Mouse (Mus musculus): ENCODE results near the gene Gm21970. TPM values are rescaled to one million over a fixed set of nuclear protein-coding genes. Genes with fewer than 3 reads are reported as not detected.
A peak's percentile ranks its signal among the peaks of the same experiment; 100 is the strongest.

Gene Gm21970
- total RNA-seq, 4 experiments from 2014 or later, result 0.72 TPM; not detected in 3

DNA sequence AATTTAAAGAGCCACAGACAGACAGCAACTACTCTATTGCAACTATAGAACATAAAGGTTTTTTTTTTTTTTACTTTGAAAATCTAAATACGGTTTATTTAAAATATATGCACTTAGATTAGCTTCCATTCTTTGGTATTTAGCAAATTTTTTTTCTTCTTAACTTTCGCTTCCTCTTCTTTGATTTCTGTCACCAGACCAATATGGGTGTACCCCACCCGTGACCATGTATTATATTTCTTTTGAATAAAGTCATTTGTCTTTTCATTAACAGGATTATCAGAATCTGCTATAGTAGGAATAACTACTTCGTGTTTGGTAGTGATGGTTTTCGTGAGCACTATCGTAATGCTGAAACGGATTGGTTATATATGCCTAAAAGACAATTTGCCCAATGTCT, 7.4 kb downstream of the Gm21970 start:
- DNase-seq (ENCODE audit: low spot score in 2 of 2), result no peak

DNA sequence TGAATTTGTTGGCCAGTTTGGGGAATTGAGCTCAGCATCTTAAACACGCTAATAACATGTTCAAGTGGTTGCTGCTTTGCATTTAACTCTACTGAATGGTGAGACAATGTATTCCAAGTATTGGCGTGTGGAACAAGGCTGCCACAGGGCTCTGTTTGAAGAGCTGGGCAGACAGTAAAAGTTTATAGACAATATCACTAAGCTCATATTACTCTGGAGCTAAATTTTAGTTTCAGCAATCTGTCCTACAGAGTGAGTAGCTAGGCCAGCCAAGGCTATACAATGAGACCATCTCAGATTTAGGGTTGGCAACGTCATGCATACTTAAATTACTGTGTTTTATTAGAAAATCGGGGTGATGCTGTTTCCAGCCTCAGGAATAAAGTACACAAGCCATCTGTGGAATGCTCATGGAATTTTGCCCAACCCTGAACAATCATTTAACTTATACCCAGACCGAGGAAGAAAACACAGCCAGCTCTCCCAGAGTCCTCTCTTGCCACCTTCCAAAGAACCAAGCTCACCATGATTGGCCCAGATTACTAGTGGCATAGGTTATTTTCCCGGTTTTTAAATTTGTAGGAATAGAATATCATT, 10.1 kb downstream of the Gm21970 start:
- DNase-seq (ENCODE audit: low spot score in 2 of 2), result no peak

DNA sequence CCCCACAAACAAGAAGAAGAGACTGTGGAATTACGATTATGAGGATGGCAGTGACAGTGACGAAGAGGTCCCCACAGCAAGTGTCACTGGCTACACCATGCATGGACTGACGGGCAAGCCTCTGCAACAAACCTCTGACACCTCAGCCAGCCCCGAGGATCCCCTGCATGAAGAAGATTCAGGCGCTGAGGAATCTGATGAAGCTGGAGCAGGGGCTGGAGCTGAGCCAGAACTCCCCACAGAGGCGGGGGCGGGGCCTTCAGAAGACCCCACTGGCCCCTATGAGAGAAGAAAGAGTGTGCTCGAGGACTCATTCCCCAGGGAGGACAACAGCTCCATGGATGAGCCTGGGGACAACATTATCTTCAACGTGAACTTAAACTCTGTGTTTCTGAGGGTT, 12.3 kb downstream of the Gm21970 start:
- DNase-seq (ENCODE audit: low spot score in 2 of 2), result no peak

DNA sequence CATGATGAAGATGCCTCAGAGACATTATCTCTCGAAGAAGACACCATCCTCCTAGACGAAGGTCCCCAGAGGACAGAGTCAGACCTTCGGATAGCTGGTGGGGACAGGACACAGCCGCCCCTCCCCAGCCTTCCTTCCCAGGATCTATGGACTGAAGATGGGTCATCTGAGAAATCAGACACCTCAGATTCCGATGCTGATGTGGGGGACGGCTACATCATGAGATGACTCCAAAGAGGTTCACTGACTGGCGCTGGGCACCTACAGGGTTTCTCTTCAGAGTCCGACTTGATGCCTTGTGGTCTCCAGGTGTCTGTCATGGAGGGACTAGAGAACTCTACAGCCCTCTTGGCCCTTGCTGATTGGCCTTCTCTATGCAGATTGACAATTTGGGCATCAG, 12.7 kb downstream of the Gm21970 start:
- DNase-seq (ENCODE audit: low spot score in 2 of 2), result no peak

DNA sequence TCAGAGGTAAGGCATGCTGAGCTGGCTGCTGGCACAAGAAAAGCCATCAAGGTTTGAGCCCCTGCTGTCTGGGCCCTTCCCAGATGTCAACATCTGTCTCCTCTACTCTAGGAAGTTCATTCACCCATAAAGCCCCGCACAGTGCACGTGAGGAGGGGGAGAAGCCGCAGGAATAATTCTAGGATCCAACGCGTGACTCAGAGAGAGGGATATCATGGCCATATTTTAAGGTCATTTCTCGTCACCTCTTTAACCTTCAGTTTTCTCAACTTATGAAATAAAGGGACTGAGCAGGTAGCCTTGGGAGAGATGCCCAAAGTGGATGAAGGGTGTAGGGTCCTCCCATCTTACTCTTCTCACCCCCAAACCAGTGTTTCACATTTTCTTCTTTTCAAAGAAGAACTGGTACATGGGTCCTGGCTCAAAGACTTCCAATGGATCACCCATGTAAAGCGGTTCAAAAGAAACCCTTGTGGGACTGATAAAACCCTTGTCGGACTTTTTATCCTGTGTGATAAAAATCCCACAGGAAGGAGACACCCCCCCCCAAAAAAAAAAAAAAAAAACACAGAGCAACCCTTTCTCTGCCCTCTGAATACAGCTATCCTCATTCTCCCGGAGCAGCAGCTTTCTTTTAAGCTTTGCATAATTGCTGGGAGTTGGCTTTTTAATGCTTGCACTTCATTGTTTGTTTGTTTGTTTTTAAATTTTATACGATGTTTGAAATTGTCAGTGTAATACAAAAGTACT, 13.5 kb downstream of the Gm21970 start:
- no peak for DNase-seq (ENCODE audit: low spot score in 2 of 2)

DNA sequence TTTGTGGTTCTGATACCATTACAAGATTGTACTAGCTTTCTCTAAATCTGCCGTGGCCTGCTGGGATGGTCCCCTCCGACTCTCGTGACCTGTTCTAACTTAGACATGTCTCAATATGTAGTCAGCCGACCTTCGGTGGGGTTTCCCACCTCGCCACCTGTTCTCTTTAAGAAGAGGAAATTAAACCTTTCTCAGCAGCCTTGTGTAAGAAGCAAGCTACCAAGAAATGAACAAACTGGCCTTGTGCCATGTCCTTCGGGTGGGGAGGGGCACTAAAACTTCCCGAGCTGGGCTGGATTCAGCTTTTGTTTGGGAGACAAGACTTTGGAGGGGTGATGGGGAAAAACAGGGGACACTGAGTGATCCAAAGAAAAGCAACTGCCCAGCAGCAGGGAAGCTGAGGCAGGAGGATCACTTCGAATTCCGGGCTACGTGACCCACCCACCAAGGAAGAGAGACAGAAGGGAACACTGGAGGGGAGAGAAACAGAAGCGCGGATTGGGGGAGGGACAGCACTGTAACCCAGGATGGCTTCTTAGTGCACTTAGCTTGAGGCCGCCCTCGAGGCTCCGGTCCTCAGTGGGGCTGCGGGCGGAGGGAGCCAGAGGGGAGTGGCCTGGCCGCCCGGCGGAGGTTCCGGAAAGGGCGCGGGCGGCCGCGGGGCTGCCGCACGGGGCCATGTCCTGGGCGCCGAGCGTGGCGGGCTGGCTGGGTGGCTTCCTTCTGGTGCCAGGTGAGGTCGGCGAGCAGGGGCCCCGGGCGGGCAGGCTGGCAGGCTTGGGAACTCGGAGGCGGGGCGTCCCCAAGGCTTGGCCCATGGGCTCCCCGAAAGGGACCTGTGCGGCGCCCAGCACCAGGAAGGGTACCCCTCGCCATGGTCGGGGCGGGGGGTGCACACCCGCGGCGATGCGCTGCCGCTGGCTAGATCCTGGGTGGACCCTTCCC, 14.4 kb downstream of the Gm21970 start, which contains the start of gene Il10rb:
Gene Il10rb (plus strand): TSS at position 525 of the 945 bp plus-strand sequence.
- DNase-seq (ENCODE audit: low spot score in 2 of 2), result peak in 1 of 2 experiments; percentile 21

DNA sequence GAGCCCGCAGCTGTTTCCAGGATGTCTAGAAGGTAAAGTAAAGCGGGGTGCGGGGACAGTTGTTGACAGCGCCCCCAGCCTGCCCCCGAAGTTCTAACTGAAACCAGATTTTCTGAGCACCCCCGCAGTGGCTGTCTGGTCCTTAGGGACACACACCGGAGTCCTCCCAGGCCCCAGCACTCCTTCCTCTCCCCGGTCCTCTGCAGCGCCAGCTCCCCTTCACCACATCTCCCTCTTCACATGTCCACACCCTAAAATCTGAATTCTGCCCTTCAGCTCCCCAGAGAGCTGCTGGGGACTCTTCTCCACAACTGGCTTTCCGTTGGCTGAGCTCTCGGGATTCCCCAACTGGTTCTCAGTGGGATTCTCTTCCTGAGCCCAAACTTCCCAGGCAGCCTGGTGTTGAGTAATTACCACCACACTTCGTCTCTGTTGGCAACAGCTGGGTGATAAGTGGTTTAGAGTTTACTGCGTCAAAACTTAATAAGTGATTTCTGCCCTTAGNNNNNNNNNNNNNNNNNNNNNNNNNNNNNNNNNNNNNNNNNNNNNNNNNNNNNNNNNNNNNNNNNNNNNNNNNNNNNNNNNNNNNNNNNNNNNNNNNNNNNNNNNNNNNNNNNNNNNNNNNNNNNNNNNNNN, 15.2 kb downstream of the Gm21970 start:
- no peak for DNase-seq (ENCODE audit: low spot score in 2 of 2)

DNA sequence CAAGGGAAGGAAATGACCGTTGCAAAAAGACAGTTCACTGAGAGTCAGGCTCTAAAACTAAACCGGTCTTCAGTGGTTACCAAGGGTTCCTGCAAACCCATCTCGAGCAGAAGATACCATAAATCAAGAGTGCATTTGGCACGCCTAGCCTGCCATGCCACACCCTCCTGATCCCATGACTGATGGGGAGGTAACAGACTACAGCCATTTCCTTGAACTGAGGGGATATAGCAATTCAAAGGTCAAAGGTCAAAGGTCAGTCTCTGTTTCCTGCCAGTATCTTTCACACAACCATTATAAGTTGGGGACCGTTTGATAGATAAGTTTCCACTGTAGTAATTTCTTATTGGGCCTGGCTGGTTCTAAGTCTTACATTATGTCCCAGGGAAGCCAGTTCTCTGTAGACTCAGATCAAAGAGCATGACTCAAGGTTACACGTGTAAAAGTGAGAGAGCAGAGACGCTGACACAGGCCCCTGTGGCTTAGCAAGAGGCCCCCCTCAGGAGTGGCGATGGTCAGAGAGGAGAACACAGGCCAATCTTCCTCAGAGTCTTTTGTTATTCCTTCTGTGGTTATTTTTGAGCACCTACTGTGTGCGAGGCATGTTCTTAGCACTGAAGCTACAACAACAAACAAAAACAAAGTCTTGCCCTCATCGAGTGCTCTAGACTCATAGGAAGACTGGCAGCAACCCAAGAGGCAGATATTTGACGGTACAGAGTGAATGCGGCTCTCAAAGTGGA, 21.8 kb downstream of the Gm21970 start:
- DNase-seq (ENCODE audit: low spot score in 2 of 2), result no peak

DNA sequence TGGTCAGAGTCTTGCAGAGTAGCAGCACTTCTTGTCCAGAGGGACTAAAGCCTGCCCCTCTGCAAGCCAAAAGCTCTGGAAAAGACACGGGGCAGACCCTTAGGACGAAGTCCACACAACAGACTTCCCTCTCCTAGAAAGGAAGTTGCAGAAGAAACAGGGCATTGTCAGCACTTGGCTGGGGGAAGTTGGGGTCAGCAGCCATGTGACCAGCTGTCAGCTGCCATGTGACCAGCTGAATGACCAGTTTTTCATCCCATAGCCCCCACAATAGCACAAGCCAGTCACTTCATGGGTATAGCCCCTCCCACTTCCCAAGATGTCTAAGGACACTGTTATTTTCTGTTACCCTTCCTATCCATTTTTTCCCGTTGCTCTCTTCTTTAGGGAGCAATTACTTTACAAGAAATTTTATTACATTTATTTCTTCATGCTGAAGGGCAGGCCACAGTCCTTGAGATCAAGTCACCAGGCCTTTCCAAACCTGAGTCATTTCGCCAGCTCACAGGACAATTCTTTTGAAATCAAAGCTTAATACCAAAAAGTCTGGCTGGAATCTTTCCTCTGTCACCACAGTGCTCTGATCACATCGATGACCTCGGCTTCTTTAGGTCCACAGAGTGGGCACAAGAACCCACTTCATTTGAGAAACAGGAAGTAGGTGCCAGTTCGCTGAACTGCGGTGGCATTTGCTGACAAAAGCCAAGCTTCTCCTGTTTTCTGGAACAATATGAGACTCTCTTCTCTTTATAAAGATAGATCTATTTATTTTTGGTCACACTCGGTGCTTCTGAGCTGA, 24.1 kb downstream of the Gm21970 start:
- DNase-seq (ENCODE audit: low spot score in 2 of 2), result no peak

DNA sequence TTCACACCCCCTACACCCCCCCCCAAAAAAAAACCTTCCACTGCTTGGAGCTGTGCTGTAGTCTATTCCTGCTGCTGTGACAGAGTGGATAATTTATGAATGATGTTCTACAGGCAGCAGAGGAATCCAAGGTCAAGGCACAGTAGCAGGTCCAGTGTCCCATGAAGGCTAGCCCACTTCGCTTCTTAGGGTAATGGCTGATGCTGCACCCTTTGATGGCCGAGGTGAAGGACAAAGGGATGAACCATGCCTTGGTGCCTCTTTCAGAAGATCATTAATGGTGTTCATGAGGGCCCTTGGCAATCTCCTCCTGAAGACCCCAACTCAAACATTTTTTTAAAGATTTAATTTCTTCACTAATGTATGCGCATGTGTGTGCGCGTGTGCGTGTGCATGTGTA, 24.8 kb downstream of the Gm21970 start:
- DNase-seq (ENCODE audit: low spot score in 2 of 2), result no peak

DNA sequence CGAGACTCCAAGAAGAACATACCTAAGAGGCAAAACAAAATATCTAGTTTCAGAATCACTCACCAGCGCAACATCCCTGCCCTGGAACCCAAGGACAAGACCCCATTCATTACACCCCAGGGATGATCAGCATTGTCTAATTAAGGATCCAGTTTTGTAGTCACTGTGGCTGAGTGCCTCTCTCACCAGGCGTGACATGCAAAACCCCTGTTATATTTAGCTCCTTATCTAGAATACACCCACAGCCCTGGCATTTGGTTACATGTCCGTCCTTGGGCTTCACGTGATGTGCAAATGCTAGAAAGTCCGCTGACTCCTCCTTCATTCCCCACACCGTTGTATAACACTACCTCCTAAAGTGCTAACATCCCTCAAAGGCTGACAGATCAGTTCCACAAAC, 25.4 kb downstream of the Gm21970 start:
- DNase-seq (ENCODE audit: low spot score in 2 of 2), result no peak

DNA sequence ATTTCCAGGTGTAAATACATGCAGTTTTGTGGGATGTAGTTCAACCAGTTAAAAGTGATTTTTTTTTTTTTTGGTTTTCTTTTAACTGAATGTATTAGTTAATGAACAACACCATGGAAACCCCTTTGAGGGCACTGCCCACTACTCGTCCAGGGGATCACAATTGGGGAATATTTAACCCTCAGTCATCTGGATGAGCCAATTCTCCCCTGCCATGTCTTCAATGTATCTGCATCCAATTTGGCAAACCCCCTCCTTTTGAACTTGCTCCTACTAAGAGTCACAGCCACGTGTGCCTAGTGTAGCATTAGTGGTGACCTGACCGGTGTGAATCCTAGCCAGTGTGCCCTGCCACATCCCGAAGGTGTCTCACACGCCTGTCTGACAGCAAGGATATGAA, 27.0 kb downstream of the Gm21970 start:
- no peak for DNase-seq (ENCODE audit: low spot score in 2 of 2)

DNA sequence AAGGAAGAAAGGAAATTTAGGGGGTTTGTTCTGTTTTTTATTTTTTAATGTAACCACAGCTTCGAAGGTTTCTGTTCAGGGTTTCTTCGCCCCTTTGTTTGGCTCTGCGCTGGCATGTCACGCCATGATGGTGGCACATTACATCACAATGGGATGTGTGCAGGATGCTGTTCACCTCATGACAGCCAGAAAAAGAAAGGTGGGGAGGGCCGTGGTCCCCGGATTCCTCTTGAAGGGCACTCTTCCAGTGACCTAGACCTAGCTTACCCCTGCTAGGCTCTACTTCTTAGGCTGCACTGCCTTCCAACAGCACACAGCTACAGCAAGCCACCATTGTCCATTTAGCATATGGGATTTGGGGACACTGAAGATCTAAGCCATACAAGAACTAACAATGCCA, 34.3 kb downstream of the Gm21970 start:
- DNase-seq (ENCODE audit: low spot score in 2 of 2), result no peak

DNA sequence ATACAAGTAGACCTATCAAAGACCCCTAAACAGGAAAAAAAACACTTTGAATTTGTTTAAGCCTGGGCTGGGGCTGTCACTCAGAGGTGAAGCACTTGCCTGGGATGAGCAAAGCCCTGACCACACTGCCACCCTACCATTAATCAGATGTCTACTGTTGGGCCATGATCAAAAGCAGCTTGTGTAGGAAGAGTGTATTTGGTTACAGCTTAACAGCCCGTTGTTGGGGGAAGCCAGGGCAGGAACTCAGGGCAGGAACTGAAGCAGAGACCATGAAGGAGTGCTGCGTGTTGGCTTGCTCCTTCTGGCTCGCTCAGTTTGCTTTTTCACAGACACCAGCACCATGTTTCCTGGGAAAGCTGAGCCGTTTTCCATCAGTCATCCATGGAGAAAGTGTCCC, 35.1 kb downstream of the Gm21970 start:
- no peak for DNase-seq (ENCODE audit: low spot score in 2 of 2)

DNA sequence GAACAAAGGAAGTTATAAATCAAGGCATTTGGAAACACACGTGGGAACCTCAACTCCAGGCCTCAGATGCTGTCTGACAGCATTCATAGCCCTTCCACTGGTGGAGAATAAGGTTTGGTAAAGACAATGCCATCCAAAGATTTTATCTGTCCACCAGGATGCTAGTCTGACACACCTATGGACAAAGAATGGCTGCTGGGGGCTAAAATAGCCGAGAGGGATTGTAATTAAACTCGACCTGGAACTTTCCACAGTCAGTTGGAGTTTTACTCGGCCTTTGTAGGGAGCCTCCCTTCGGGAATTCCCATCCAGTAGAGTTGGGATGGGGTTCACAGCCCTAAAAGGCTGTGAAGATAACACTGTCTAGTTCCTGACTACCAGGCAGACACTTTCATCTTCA, 35.9 kb downstream of the Gm21970 start:
- no peak for DNase-seq (ENCODE audit: low spot score in 2 of 2)

DNA sequence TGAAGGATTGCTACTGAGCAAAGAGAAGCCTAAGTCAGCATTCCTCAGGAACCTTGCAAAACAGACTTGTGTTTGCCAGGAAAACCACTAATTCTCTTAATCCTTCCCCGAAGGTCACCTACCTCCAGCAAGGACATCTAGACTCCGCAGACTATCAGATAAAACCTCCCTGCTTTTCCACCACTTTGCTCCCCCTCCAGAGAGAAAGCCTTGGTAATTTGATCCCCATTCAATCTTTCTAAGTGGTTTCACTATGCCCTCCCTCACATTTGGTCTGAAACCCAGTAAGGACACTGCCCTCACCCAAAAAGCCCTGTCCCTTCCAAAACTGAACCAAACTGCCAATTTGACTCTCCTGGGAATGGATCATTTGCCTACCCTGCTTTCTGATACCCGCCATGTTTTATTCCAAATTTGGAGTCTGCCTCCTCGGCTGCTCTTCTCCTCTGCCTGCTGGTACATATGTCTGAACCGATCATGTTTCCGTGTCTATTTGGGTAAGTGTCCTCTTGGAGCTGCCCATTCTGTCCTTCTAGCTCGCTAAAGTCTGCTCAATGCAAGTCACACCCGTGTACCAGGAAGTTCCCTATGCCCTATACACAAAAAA, 36.8 kb downstream of the Gm21970 start:
- no peak for DNase-seq (ENCODE audit: low spot score in 2 of 2)

DNA sequence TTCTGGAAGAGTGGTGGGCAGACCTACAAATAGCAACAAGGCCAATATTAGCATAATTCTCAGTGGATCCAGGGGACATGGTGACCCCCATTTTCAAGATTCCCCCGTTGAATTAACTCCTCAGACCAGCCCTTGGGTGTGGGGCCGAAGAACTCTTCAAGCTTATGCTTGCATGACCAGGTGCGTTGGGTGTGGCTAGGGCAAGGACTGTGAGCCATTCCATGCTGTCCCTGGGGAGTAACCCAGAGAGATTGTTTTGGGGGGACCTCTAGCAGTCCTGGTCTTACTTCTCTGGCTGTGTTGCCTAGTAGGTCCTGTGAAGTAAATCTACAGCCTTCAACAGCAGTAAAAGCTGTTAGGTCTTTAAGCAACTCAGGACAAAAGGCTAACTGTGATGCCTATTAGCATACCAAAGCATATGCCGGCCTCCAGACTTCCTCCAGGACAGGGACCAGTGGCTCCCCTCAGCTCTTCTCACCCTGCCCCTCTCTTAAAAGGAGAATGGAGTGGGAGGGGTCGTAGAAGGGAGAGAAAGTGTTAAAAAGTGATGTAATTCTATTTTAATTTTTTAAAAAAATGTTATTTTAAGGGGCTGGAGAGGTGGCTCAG, 41.3 kb downstream of the Gm21970 start:
- DNase-seq (ENCODE audit: low spot score in 2 of 2), result no peak

DNA sequence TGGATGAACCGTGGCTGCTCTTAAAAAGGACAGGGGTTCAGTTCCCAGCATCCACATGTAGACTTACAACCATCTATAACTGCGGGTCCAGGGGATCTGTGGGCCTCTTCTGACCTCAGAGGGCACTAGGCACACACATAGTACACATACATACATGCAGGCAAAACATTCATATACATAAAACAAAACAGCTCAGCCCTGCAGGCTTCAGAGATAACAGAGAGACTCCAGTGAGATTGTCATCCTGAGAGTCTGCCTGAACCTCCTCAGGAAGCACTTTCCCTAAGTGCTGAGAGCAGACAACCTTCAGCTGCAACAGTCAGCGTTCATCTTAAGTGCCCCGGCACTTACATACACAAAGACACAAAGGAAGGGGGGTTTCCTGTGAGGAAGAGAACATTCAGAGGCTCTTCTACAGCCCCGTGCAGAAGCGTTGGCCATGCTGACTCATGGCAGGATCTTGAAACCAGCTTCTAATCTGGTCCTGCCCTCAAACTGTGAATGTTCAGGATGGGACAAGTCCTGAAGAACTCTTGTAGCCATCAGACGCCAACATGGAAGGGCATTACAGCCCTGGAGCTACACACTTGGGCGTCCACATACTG, 41.9 kb downstream of the Gm21970 start:
- DNase-seq (ENCODE audit: low spot score in 2 of 2), result no peak

DNA sequence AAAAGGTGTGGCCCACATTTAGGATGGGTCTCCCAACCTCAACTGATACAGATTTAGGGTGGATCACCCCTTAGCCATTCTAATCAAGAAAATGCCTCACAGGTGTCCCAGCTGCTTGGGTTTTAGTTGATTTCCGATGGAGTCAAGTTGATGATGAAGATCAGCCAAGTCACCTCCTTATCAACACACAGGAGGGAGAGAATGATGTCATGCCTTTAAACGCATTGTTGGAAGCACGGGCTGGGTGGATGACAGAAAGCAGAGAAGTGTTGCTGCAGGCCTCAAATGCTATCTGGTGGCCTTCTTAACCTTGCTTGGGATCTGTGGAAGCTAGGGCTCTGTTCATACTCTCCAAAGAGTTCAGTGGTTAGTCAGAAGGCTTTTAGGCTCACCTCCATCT, 42.6 kb downstream of the Gm21970 start:
- DNase-seq (ENCODE audit: low spot score in 2 of 2), result no peak

All from layer of hippocampus, adult 8-10 months (tissue).